ENCODE assay signal across 23 mouse cellular contexts in genomic region chr3:157079966-157080306, GRCm38 (mm10).
DNase-seq lines count a peak whose midpoint lies in the region; ATAC-seq and TF ChIP-seq lines count a peak whose summit lies in the region.
"Had no signal": no experiment of that assay in that cellular context is flagged by ENCODE, and none has a peak within 500 bp of the region (broad histone marks: within the 10 kb centered on the region; RNA-seq: fewer than 3 reads in every experiment).

No protein-coding gene starts in this region.

- TF ChIP-seq CTCF in left cerebral cortex, adult 2 months (IDR thresholded peaks at IDR 0.05) = no peak

- H3K4me2 ChIP-seq in heart, embryonic 14.5 days (ENCODE audit: low read length) = no peak overlapping the region
- H3K4me2 ChIP-seq: embryonic facial prominence, embryonic 15.5 days; forebrain, embryonic 15.5 days; hindbrain, embryonic 13.5 days had no signal

- H3K4me1 ChIP-seq in heart, embryonic 10.5 days = no peaks in the 10 kb centered on the region
- peaks cover 0 to 10% of the 10 kb centered on the region in 2 experiments; a peak in 1 of 4 replicates for H3K4me1 ChIP-seq in heart, embryonic 14.5 days (ENCODE audit: control insufficient read depth in 2 of 2, insufficient read depth in 2 of 2, low read length in 2 of 2)
- H3K4me1 ChIP-seq: embryonic facial prominence, embryonic 15.5 days; forebrain, embryonic 10.5 days; forebrain, embryonic 15.5 days; hindbrain, embryonic 13.5 days had no signal

- no peak for DNase-seq in heart, embryonic 10.5 days (ENCODE audit: low spot score)
- no peak for DNase-seq in heart, postnatal 36 days
- no peak for DNase-seq in heart, adult 8-10 months (ENCODE audit: low spot score)
- DNase-seq in left cerebral cortex, adult 2 months (ENCODE audit: extremely low spot score in 1 of 2, low spot score in 2 of 2) = no peak
- DNase-seq in left cerebral cortex, postnatal 4 days = no peak
- DNase-seq in brain, adult 2 months (ENCODE audit: low read depth, low spot score) = peak; percentile 62
- no peak for DNase-seq in neural tube, embryonic 10.5 days (ENCODE audit: extremely low spot score, low spot score)
- DNase-seq: adrenal gland, postnatal 14 days; cerebellum, adult 18-20 months; cerebellum, adult 9-11 months; cerebellum, postnatal 36 days; gastrocnemius, postnatal 14 days; kidney, adult 18-20 months had no signal

- H3K9me3 ChIP-seq in heart, embryonic 10.5 days = no peaks in the 10 kb centered on the region
- no peaks in the 10 kb centered on the region for H3K9me3 ChIP-seq in heart, embryonic 14.5 days (ENCODE audit: control insufficient read depth, low read length)
- H3K9me3 ChIP-seq: embryonic facial prominence, embryonic 15.5 days; forebrain, embryonic 10.5 days; forebrain, embryonic 15.5 days; hindbrain, embryonic 13.5 days had no signal

- no peak for ATAC-seq in heart, embryonic 14.5 days (ENCODE audit: insufficient number of reproducible peaks, insufficient read depth, low FRiP score, low read depth)
- ATAC-seq: activated CD4-positive, CD25-positive, alpha-beta regulatory T cell, adult 4 months; forebrain, embryonic 15.5 days; hindbrain, postnatal 0 days; Patski had no signal

- 61% methylated on average over 1 of the region's 1 CpGs for WGBS in heart, embryonic 10.5 days
- WGBS in heart, embryonic 14.5 days = 48% methylated on average over 1 of the region's 1 CpGs

- H3K9ac ChIP-seq in heart, embryonic 14.5 days (ENCODE audit: low read length) = no peak overlapping the region
- H3K9ac ChIP-seq: embryonic facial prominence, embryonic 15.5 days; forebrain, embryonic 15.5 days; hindbrain, embryonic 13.5 days had no signal

- intact Hi-C loops in heart, postnatal 36 days (cut with DNase I) = no loop called here
- intact Hi-C loops in left cerebral cortex, adult 2 months (cut with DNase I) = no loop called here
- intact Hi-C loops in left cerebral cortex, postnatal 4 days (cut with DNase I) = no loop called here

- H3K27ac ChIP-seq in heart, embryonic 10.5 days = peak overlapping the region; percentile 10; the same call in 1 of the 2 replicates
- peak overlapping the region; percentile 39 to 61; a peak in 3 of 4 replicates for H3K27ac ChIP-seq in heart, embryonic 14.5 days (replicated peaks in 1 of 2; ENCODE audit: control insufficient read depth in 1 of 2, insufficient read depth in 1 of 2, low read depth in 2 of 2, low read length in 2 of 2)
- peak overlapping the region; percentile 17; the same call in 1 of the 2 replicates for H3K27ac ChIP-seq in left cerebral cortex, adult 2 months
- H3K27ac ChIP-seq: embryonic facial prominence, embryonic 15.5 days; forebrain, embryonic 10.5 days; forebrain, embryonic 15.5 days; hindbrain, embryonic 13.5 days; hindbrain, postnatal 0 days had no signal

- no peaks in the 10 kb centered on the region for H3K36me3 ChIP-seq in heart, embryonic 10.5 days
- H3K36me3 ChIP-seq in heart, embryonic 14.5 days (ENCODE audit: control insufficient read depth, insufficient read depth, low read length) = no peaks in the 10 kb centered on the region
- H3K36me3 ChIP-seq: embryonic facial prominence, embryonic 15.5 days; forebrain, embryonic 10.5 days; forebrain, embryonic 15.5 days; hindbrain, embryonic 13.5 days had no signal

- H3K4me3 ChIP-seq in heart, embryonic 10.5 days = no peak overlapping the region
- no peak overlapping the region for H3K4me3 ChIP-seq in heart, embryonic 14.5 days (ENCODE audit: control insufficient read depth in 1 of 2, insufficient read depth in 1 of 2, low read depth in 1 of 2, low read length in 2 of 2)
- no peak overlapping the region for H3K4me3 ChIP-seq in left cerebral cortex, adult 2 months
- H3K4me3 ChIP-seq: embryonic facial prominence, embryonic 15.5 days; erythroblast, embryonic 14.5 days; forebrain, embryonic 10.5 days; forebrain, embryonic 15.5 days; hindbrain, embryonic 13.5 days had no signal

- no peaks in the 10 kb centered on the region for H3K27me3 ChIP-seq in heart, embryonic 10.5 days (ENCODE audit: insufficient read depth, poor library complexity, severe bottlenecking)
- no peaks in the 10 kb centered on the region for H3K27me3 ChIP-seq in heart, embryonic 14.5 days (ENCODE audit: control insufficient read depth, insufficient read depth, low read length)
- H3K27me3 ChIP-seq: CH12.LX; embryonic facial prominence, embryonic 15.5 days; forebrain, embryonic 15.5 days; hindbrain, embryonic 13.5 days; Patski had no signal
